Mouse (Mus musculus) MEL (cell line): ENCODE measurements around the gene Sema3f. TPM values are rescaled to one million over a fixed set of nuclear protein-coding genes. Genes with fewer than 3 reads are reported as not detected.

Experiments
- DNase-seq: peaks from one replicate; pipeline ENCODE4 v3.0.0; 2011; ENCODE audit warnings: low read depth, low spot score
- H3K27ac ChIP-seq: 2 replicates; pipeline ENCODE4 v1.5.1; 2012; ENCODE audit warnings: low read depth, mild to moderate bottlenecking, control low read depth, low read length, moderate library complexity; ENCODE audit not compliant: control insufficient read depth
- H3K27me3 ChIP-seq, 2 experiments: fragments of 150-350 bp in 1 of 2; sonication (generic) in 1 of 2; 2 replicates each; pipeline ENCODE4 v1.6.1; 2012; ENCODE audit warnings: low read length in 2 of 2, mild to moderate bottlenecking in 2 of 2, improper control_type of control experiment in 1 of 2, moderate library complexity in 1 of 2; ENCODE audit not compliant: insufficient read depth in 2 of 2, control insufficient read depth in 1 of 2
- H3K36me3 ChIP-seq, 2 experiments: 2 replicates each; pipeline ENCODE4 v1.6.1; 2012 to 2014; ENCODE audit warnings: low read length in 2 of 2, improper control_type of control experiment in 1 of 2, inconsistent platforms in 1 of 2, mild to moderate bottlenecking in 1 of 2; ENCODE audit not compliant: insufficient read depth in 2 of 2, control insufficient read depth in 1 of 2
- H3K4me1 ChIP-seq, 2 experiments: fragments of 150-350 bp in 1 of 2; sonication (generic) in 1 of 2; 2 replicates each; pipeline ENCODE4 v1.6.1; 2012; ENCODE audit warnings: low read length in 2 of 2, improper control_type of control experiment in 1 of 2, mild to moderate bottlenecking in 1 of 2; ENCODE audit not compliant: insufficient read depth in 2 of 2, control insufficient read depth in 1 of 2
- H3K4me3 ChIP-seq, 2 experiments: fragments of 150-350 bp in 1 of 2; sonication (generic) in 1 of 2; 2 replicates each; pipeline ENCODE4 v1.5.1; 2012; ENCODE audit warnings: low read depth in 2 of 2, low read length in 2 of 2, mild to moderate bottlenecking in 2 of 2, moderate library complexity in 2 of 2, control low read depth in 1 of 2, improper control_type of control experiment in 1 of 2; ENCODE audit not compliant: control insufficient read depth in 1 of 2, insufficient read depth in 1 of 2
- H3K79me2 ChIP-seq: 2 replicates; pipeline ENCODE4 v1.6.1; 2012; ENCODE audit warnings: mild to moderate bottlenecking, low read length, moderate library complexity; ENCODE audit not compliant: control insufficient read depth, poor library complexity, insufficient read depth
- H3K9ac ChIP-seq: 2 replicates; pipeline ENCODE4 v1.6.1; 2012; ENCODE audit warnings: low read depth, mild to moderate bottlenecking, control low read depth, low read length, moderate library complexity; ENCODE audit not compliant: control insufficient read depth, poor library complexity, severe bottlenecking
- H3K9me3 ChIP-seq: fragments of 150-350 bp; sonication (generic); replicated peaks from 2 replicates; pipeline ENCODE4 v1.6.1; 2012; ENCODE audit warnings: mild to moderate bottlenecking, low read length, improper control_type of control experiment, moderate library complexity; ENCODE audit not compliant: insufficient read depth
- CTCF ChIP-seq, 3 experiments: IDR thresholded peaks in 2 of 3; conservative IDR thresholded peaks in 1 of 3; 2 replicates each; pipeline ENCODE4 v1.5.1; 2011 to 2012; ENCODE audit warnings: low read length in 3 of 3, low read depth in 2 of 3, mild to moderate bottlenecking in 2 of 3, improper control_type of control experiment in 1 of 3, inconsistent platforms in 1 of 3, mixed read lengths in 1 of 3, moderate library complexity in 1 of 3; ENCODE audit not compliant: control insufficient read depth in 1 of 3, insufficient read depth in 1 of 3, poor library complexity in 1 of 3, severe bottlenecking in 1 of 3
- ELF1 ChIP-seq: IDR thresholded peaks from 2 replicates; pipeline ENCODE4 v1.6.1; 2014; ENCODE audit warnings: low read depth, mild to moderate bottlenecking, inconsistent platforms, low read length, improper control_type of control experiment, moderate library complexity
- EP300 ChIP-seq, 2 experiments: IDR thresholded peaks; 2 replicates each; pipeline ENCODE4 v1.6.1; 2011; ENCODE audit warnings: improper control_type of control experiment in 2 of 2, low read length in 2 of 2, low read depth in 1 of 2, mild to moderate bottlenecking in 1 of 2
- ETS1 ChIP-seq: IDR thresholded peaks from 2 replicates; pipeline ENCODE4 v1.6.1; 2012; ENCODE audit warnings: low read depth, mild to moderate bottlenecking, inconsistent platforms, low read length, improper control_type of control experiment, moderate library complexity
- GATA1 ChIP-seq: IDR thresholded peaks from 2 replicates; pipeline ENCODE4 v1.6.1; 2011; ENCODE audit warnings: low read depth, low read length, improper control_type of control experiment
- JUND ChIP-seq: IDR thresholded peaks from 2 replicates; pipeline ENCODE4 v1.6.1; 2011; ENCODE audit warnings: low read depth, mild to moderate bottlenecking, improper control_type of control experiment, low read length
- MAZ ChIP-seq: IDR thresholded peaks from 2 replicates; pipeline ENCODE4 v1.6.1; 2012; ENCODE audit warnings: low read depth, mild to moderate bottlenecking, inconsistent platforms, low read length, improper control_type of control experiment
- MEF2A ChIP-seq: IDR thresholded peaks from 2 replicates; pipeline ENCODE4 v1.6.1; 2014; ENCODE audit warnings: low read depth, mild to moderate bottlenecking, inconsistent platforms, low read length, improper control_type of control experiment; ENCODE audit not compliant: poor library complexity, insufficient replicate concordance, severe bottlenecking; ENCODE audit errors: extremely low read depth
- MXI1 ChIP-seq: IDR thresholded peaks from 2 replicates; pipeline ENCODE4 v1.6.1; 2011; ENCODE audit warnings: mild to moderate bottlenecking, low read depth, low read length, improper control_type of control experiment
- NRF1 ChIP-seq: IDR thresholded peaks from 2 replicates; pipeline ENCODE4 v1.6.1; 2014; ENCODE audit warnings: low read depth, mild to moderate bottlenecking, inconsistent platforms, low read length, improper control_type of control experiment, moderate library complexity; ENCODE audit not compliant: poor library complexity, insufficient read depth, severe bottlenecking
- POLR2AphosphoS5 ChIP-seq: IDR thresholded peaks from 2 replicates; pipeline ENCODE4 v1.6.1; 2012; ENCODE audit warnings: low read depth, borderline replicate concordance, mild to moderate bottlenecking, inconsistent platforms, low read length, moderate library complexity, mixed read lengths
- RCOR1 ChIP-seq: IDR thresholded peaks from 2 replicates; pipeline ENCODE4 v1.6.1; 2012; ENCODE audit warnings: low read depth, mild to moderate bottlenecking, inconsistent platforms, low read length, improper control_type of control experiment
- SIN3A ChIP-seq: IDR thresholded peaks from 2 replicates; pipeline ENCODE4 v1.6.1; 2012; ENCODE audit warnings: low read length, improper control_type of control experiment, inconsistent platforms
- TCF12 ChIP-seq: IDR thresholded peaks from 2 replicates; pipeline ENCODE4 v1.6.1; 2014; ENCODE audit warnings: low read depth, mild to moderate bottlenecking, inconsistent platforms, low read length, improper control_type of control experiment, moderate library complexity
- USF2 ChIP-seq, 2 experiments: IDR thresholded peaks; 2 replicates each; pipeline ENCODE4 v1.6.1; 2011 to 2012; ENCODE audit warnings: improper control_type of control experiment in 2 of 2, low read length in 2 of 2, borderline replicate concordance in 1 of 2, inconsistent platforms in 1 of 2, low read depth in 1 of 2, mild to moderate bottlenecking in 1 of 2; ENCODE audit not compliant: insufficient read depth in 1 of 2
- polyA plus RNA-seq, 2 experiments: library from polyadenylated mRNA; stranded (reverse) in 1 of 2; unstranded in 1 of 2; fragments of >175 nt in 1 of 2; fragments of >200 nt in 1 of 2; gene quantifications; 2 replicates each; pipeline versions ENCODE4 v1.2.1 to v1.2.4; 2012; ENCODE audit warnings: low replicate concordance in 2 of 2, low read depth in 1 of 2; ENCODE audit not compliant: insufficient read length in 2 of 2, insufficient read depth in 1 of 2, missing spikeins in 1 of 2
- total RNA-seq: library from RNA; depleted of rRNA; stranded (reverse); fragments of 300-350 nt; gene quantifications from 2 replicates; pipeline ENCODE4 v1.2.3, GENCODE M21; 2012

Gene Sema3f
- total and polyA plus RNA-seq, 3 experiments = not detected

- Histone ChIP-seq H3K27me3 (peaks cover 3 to 5% of the 10 kb centered on the region in 2 experiments; a peak in 3 of 4 replicates), H3K79me2 (no peaks in the 10 kb centered on the region), H3K36me3 (peaks cover 0 to 29% of the 10 kb centered on the region in 2 experiments; a peak in 2 of 4 replicates), H3K4me1 (peaks cover 22 to 41% of the 10 kb centered on the region in 2 experiments), H3K9me3 (no peaks in the 10 kb centered on the region), H3K27ac (peak overlapping the region; percentile 46), H3K4me3 (peak overlapping the region; percentile 22 to 49), H3K9ac (peak overlapping the region; percentile 49)
- peak; percentile 73 for DNase-seq
- TF ChIP-seq MAZ (0 out of 2 replicates have a peak, but pooled peaks have one; percentile 59), ELF1 (0 out of 2 replicates have a peak, but pooled peaks have one; percentile 34), ETS1 (peak; percentile 52; the same call in 1 of the 2 replicates), TCF12 (peak; percentile 31; the same call in 1 of the 2 replicates), SIN3A (0 out of 2 replicates have a peak, but pooled peaks have one; percentile 40), USF2 (IDR thresholded peaks at IDR 0.05; ENCODE audit: borderline replicate concordance in 1 of 2, insufficient read depth in 1 of 2, low read depth in 1 of 2, low read length in 2 of 2) (no peak), MXI1 (peak; percentile 20; the same call in 1 of the 2 replicates), NRF1 (no peak), MEF2A (no peak), RCOR1 (peak; percentile 20; the same call in 1 of the 2 replicates), EP300 (IDR thresholded peaks at IDR 0.05; ENCODE audit: low read depth in 1 of 2, low read length in 2 of 2) (peak in 1 of 2 experiments; percentile 7; a peak in 1 of 4 replicates)
Observed at GRCm38 (mm10) chr9:107723794-107724531, 13.7 kb upstream of the Sema3f start.

- Histone ChIP-seq H3K4me1 (peaks cover 22 to 35% of the 10 kb centered on the region in 2 experiments), H3K4me3 (no peak overlapping the region; a peak in 1 of 4 replicates), H3K36me3 (peaks cover 0 to 29% of the 10 kb centered on the region in 2 experiments; a peak in 2 of 4 replicates), H3K79me2 (no peaks in the 10 kb centered on the region), H3K9ac (peak overlapping the region; percentile 49), H3K9me3 (no peaks in the 10 kb centered on the region), H3K27ac (no peak overlapping the region), H3K27me3 (peaks cover 3 to 5% of the 10 kb centered on the region in 2 experiments)
- peak; percentile 55 for TF ChIP-seq ETS1
- peak; percentile 59 to 76; a peak in 3 of 4 replicates for TF ChIP-seq EP300 (IDR thresholded peaks at IDR 0.05; ENCODE audit: low read depth in 1 of 2, low read length in 2 of 2)
- no peak for TF ChIP-seq JUND
- peak; percentile 72 for TF ChIP-seq GATA1
- TF ChIP-seq TCF12 = peak; percentile 93
- TF ChIP-seq SIN3A = 0 out of 2 replicates have a peak, but pooled peaks have one; percentile 11
- no peak for TF ChIP-seq CTCF (IDR thresholded peaks at IDR 0.05 in 2 of 3, conservative IDR thresholded peaks at IDR 0.05 in 1 of 3; ENCODE audit: control insufficient read depth in 1 of 3, insufficient read depth in 1 of 3, low read depth in 2 of 3, low read length in 3 of 3, poor library complexity in 1 of 3, severe bottlenecking in 1 of 3)
- no peak for TF ChIP-seq POLR2AphosphoS5
- no peak for DNase-seq
Observed at GRCm38 (mm10) chr9:107723292-107723691, 13.0 kb upstream of the Sema3f start.
